Mouse (Mus musculus): ENCODE data around the gene Gm3259.
"Not testable (repeated sequence)": the region's sequence is repeated elsewhere in the genome, so short reads cannot be mapped to it uniquely, and the experiment has no call there.

The Gm3259 gene

GRCm38 (mm10) chr5:95305611-95306010 is at the start of gene Gm3259:
Gm3259 (plus strand) TSS chr5:95305911.
- DNase-seq (ENCODE audit: low read depth, low spot score), result not testable (repeated sequence)

GRCm38 (mm10) chr5:95272668-95273067 is 33.0 kb upstream of the Gm3259 start, which contains the start of gene Gm10424:
Gm10424 (minus strand) TSS chr5:95272768.
- not testable (repeated sequence) for DNase-seq (ENCODE audit: low read depth, low spot score)
